Mouse (Mus musculus): ENCODE measurements around the gene Fgd6. TPM values are rescaled to one million over a fixed set of nuclear protein-coding genes. Genes with fewer than 3 reads are reported as not detected.

The Fgd6 gene
- polyA plus RNA-seq, 1 experiment = 2.0 TPM

- H3K36me3 ChIP-seq (ENCODE audit: control insufficient read depth, insufficient read depth, low read length) = no peaks in the 10 kb centered on the region
- DNase-seq = no peak
- WGBS = 95% methylated on average over 5 of the region's 5 CpGs
Observed at GRCm38 (mm10) chr10:94068701-94069100, 32.9 kb downstream of the Fgd6 start.

DNA sequence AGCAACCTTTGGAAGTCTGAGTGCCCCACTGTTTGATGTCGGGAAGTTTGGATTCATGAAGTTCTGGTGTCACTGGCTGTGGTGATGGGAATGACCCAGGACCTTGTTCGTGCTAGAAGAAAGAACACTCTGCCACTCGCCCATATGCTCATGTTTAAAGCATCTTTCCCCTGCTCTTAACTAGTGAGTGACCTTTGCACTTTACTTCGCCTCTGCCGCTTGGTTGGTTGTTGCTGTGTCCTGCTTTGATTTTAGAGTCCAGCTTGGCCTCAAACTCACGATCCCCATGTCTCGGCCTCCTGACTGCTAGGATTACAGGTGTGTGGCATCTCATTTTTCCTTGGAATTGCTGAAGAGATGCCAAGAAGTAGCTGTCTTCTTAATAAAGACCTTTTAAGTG lies 35.8 kb downstream of the Fgd6 start:
- TF ChIP-seq POLR2A (IDR thresholded peaks at IDR 0.05; ENCODE audit: control insufficient read depth, extremely low read depth, insufficient read depth, low read length, poor library complexity) (no peak), CTCF (IDR thresholded peaks at IDR 0.05; ENCODE audit: borderline replicate concordance, control insufficient read depth, extremely low read depth, insufficient read depth, low read length, poor library complexity) (no peak)
- Histone ChIP-seq H3K4me1 (replicated peaks; ENCODE audit: control insufficient read depth, insufficient read depth, low read length) (no peaks in the 10 kb centered on the region; the same call in 1 of the 2 replicates), H3K27ac (ENCODE audit: control insufficient read depth, insufficient read depth, low read length) (no peak overlapping the region), H3K4me3 (ENCODE audit: control insufficient read depth, insufficient read depth, low read length) (no peak overlapping the region), H3K36me3 (ENCODE audit: control insufficient read depth, insufficient read depth, low read length) (no peaks in the 10 kb centered on the region), H3K27me3 (ENCODE audit: control insufficient read depth, insufficient read depth, low read length) (no peaks in the 10 kb centered on the region)
- no peak for DNase-seq
- WGBS = 95% methylated on average over 7 of the region's 7 CpGs

More at GRCm38 (mm10) chr10:94068701-94069100, 32.9 kb downstream of the Fgd6 start:
- no peak overlapping the region for H3K4me3 ChIP-seq (ENCODE audit: control insufficient read depth, insufficient read depth, low read length)
- no peaks in the 10 kb centered on the region for H3K27me3 ChIP-seq (ENCODE audit: control insufficient read depth, insufficient read depth, low read length)
- no peak for TF ChIP-seq CTCF (IDR thresholded peaks at IDR 0.05; ENCODE audit: borderline replicate concordance, control insufficient read depth, extremely low read depth, insufficient read depth, low read length, poor library complexity)
- TF ChIP-seq POLR2A (IDR thresholded peaks at IDR 0.05; ENCODE audit: control insufficient read depth, extremely low read depth, insufficient read depth, low read length, poor library complexity) = no peak
- no peak overlapping the region for H3K27ac ChIP-seq (ENCODE audit: control insufficient read depth, insufficient read depth, low read length)
- no peaks in the 10 kb centered on the region; the same call in 1 of the 2 replicates for H3K4me1 ChIP-seq (replicated peaks; ENCODE audit: control insufficient read depth, insufficient read depth, low read length)

DNA sequence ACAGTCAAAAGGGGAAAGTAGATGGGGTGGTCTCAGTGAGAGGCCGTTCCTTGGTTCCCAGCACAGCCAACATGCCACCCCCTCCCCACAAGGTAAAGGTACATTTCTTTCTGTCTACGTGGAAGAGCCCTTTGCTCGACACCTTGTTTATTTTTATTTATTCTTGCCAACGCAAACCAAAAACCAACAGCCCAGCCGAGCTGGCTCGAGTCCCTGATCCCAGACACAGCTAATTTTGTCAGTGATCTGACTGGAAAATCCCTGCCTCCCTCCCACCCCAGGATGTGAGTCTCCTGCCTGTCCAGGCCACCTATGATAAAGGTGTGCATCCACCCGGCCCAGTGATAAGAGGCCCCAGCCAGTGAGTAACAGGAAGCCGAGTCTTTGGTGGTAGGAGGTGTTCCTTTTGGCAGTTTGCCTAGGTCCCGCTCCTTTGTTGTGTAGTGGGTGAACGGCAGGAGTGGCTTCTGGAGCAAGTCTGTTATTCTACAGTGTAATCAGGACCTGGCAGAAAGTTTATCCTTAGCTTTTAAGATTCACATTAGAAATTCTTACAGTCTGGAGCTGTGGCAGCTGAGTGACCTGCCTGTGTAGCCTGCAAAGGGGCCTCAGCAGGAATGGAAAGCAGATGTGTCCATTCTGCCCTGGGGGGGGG lies 36.6 kb downstream of the Fgd6 start:
- no peaks in the 10 kb centered on the region for H3K36me3 ChIP-seq (ENCODE audit: control insufficient read depth, insufficient read depth, low read length)
- no peak overlapping the region for H3K27ac ChIP-seq (ENCODE audit: control insufficient read depth, insufficient read depth, low read length)
- no peak overlapping the region for H3K4me3 ChIP-seq (ENCODE audit: control insufficient read depth, insufficient read depth, low read length)
- H3K4me1 ChIP-seq (replicated peaks; ENCODE audit: control insufficient read depth, insufficient read depth, low read length) = no peaks in the 10 kb centered on the region; the same call in 1 of the 2 replicates
- TF ChIP-seq POLR2A (IDR thresholded peaks at IDR 0.05; ENCODE audit: control insufficient read depth, extremely low read depth, insufficient read depth, low read length, poor library complexity) = no peak
- TF ChIP-seq CTCF (IDR thresholded peaks at IDR 0.05; ENCODE audit: borderline replicate concordance, control insufficient read depth, extremely low read depth, insufficient read depth, low read length, poor library complexity) = no peak
- H3K27me3 ChIP-seq (ENCODE audit: control insufficient read depth, insufficient read depth, low read length) = no peaks in the 10 kb centered on the region
- 61% methylated on average over 10 of the region's 10 CpGs for WGBS
- no peak for DNase-seq

GRCm38 (mm10) chr10:94072916-94073465 lies 37.2 kb downstream of the Fgd6 start:
- Histone ChIP-seq H3K4me1 (replicated peaks; ENCODE audit: control insufficient read depth, insufficient read depth, low read length) (no peaks in the 10 kb centered on the region; the same call in 1 of the 2 replicates), H3K36me3 (ENCODE audit: control insufficient read depth, insufficient read depth, low read length) (no peaks in the 10 kb centered on the region), H3K27ac (ENCODE audit: control insufficient read depth, insufficient read depth, low read length) (no peak overlapping the region), H3K4me3 (ENCODE audit: control insufficient read depth, insufficient read depth, low read length) (no peak overlapping the region), H3K27me3 (ENCODE audit: control insufficient read depth, insufficient read depth, low read length) (no peaks in the 10 kb centered on the region)
- no peak for DNase-seq
- TF ChIP-seq CTCF (IDR thresholded peaks at IDR 0.05; ENCODE audit: borderline replicate concordance, control insufficient read depth, extremely low read depth, insufficient read depth, low read length, poor library complexity) (no peak), POLR2A (IDR thresholded peaks at IDR 0.05; ENCODE audit: control insufficient read depth, extremely low read depth, insufficient read depth, low read length, poor library complexity) (no peak)
- 85% methylated on average over 4 of the region's 4 CpGs for WGBS

DNA sequence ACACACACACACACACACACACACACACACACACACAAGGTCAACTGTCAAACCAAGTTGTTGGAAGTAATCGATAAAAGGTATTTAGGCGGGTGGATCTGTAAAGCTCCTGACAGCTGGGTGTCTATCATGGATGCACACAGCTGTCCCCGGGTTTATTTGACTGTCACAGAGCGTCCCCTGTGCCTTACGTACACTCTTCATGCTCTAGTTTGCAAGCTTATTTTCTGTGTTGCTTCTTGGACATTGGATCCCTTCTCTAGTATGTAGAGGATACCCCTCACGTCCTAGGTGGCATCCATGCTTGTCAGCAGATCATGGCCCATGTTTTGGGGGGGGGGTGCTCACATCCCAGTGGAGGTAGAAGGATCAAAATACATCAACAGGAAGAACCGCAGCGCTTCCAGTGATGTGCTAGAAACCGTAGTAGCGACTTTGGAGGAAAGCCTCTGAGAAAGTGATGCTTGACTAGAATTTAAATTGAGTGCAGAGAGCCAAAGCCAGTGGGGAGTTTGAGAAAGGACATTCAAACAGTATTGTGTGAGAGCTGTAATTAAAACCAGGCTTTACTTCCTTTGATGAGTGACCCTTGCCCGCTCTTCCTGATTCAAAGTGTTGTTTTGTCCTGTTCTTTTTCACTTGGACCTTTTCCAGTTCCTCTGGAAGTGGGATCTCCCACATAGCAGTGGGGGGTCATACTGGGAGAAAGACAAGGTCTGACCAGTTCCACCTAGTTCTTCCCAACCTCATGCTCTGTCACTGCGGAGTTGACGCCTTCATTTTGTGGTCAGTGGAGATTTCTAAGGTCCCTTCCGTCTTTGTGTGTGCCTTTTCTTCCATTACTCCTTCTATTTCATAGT lies 41.4 kb downstream of the Fgd6 start:
- no peaks in the 10 kb centered on the region for H3K27me3 ChIP-seq (ENCODE audit: control insufficient read depth, insufficient read depth, low read length)
- TF ChIP-seq POLR2A (IDR thresholded peaks at IDR 0.05; ENCODE audit: control insufficient read depth, extremely low read depth, insufficient read depth, low read length, poor library complexity) (no peak), CTCF (IDR thresholded peaks at IDR 0.05; ENCODE audit: borderline replicate concordance, control insufficient read depth, extremely low read depth, insufficient read depth, low read length, poor library complexity) (no peak)
- H3K36me3 ChIP-seq (ENCODE audit: control insufficient read depth, insufficient read depth, low read length) = no peaks in the 10 kb centered on the region
- no peak overlapping the region for H3K27ac ChIP-seq (ENCODE audit: control insufficient read depth, insufficient read depth, low read length)
- no peak for DNase-seq
- H3K4me1 ChIP-seq (replicated peaks; ENCODE audit: control insufficient read depth, insufficient read depth, low read length) = no peaks in the 10 kb centered on the region; the same call in 1 of the 2 replicates
- WGBS = 93% methylated on average over 14 of the region's 14 CpGs
- no peak overlapping the region for H3K4me3 ChIP-seq (ENCODE audit: control insufficient read depth, insufficient read depth, low read length)

DNA sequence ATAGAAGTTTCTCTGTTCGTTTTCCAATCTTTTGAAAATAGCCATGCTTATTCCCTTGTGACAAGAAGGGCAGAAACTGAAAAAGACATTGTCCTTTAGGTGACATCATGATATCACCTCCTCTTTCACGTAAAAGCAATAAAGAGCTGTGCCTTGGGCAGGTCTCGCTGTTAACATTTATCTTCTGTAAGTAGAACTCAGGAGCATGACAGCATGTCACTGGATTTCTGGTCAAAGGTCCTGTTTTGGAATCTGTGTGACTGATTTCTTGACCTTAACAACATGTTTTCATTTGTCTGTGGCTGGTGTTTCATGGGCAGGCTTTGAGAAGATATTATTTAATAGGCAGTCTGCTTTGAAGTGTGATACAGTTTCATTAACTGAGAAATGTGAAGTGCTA lies 44.9 kb downstream of the Fgd6 start:
- no peak for TF ChIP-seq POLR2A (IDR thresholded peaks at IDR 0.05; ENCODE audit: control insufficient read depth, extremely low read depth, insufficient read depth, low read length, poor library complexity)
- no peak for TF ChIP-seq CTCF (IDR thresholded peaks at IDR 0.05; ENCODE audit: borderline replicate concordance, control insufficient read depth, extremely low read depth, insufficient read depth, low read length, poor library complexity)
- Histone ChIP-seq H3K27me3 (ENCODE audit: control insufficient read depth, insufficient read depth, low read length) (no peaks in the 10 kb centered on the region), H3K4me3 (ENCODE audit: control insufficient read depth, insufficient read depth, low read length) (no peak overlapping the region), H3K27ac (ENCODE audit: control insufficient read depth, insufficient read depth, low read length) (no peak overlapping the region), H3K4me1 (replicated peaks; ENCODE audit: control insufficient read depth, insufficient read depth, low read length) (no peaks in the 10 kb centered on the region), H3K36me3 (ENCODE audit: control insufficient read depth, insufficient read depth, low read length) (no peaks in the 10 kb centered on the region)
- WGBS = 92% methylated on average over 3 of the region's 3 CpGs
- no peak for DNase-seq
